Mouse (Mus musculus) embryonic facial prominence, embryonic 13.5 days (tissue): ENCODE data around the gene Mid1. TPM values are rescaled to one million over a fixed set of nuclear protein-coding genes. Genes with fewer than 3 reads are reported as not detected.
A peak's percentile ranks its signal among the peaks of the same experiment; 100 is the strongest.
"Not testable (repeated sequence)": the region's sequence is repeated elsewhere in the genome, so short reads cannot be mapped to it uniquely, and the experiment has no call there.

Experiments used
- ATAC-seq: fragments of 200-750 bp; cut with Nextera tagmentation; 2 replicates; pipeline ENCODE4 v1.8.0; 2017; ENCODE audit warnings: low read depth; ENCODE audit not compliant: insufficient number of reproducible peaks, insufficient read depth, low FRiP score, low TSS enrichment
- H3K27ac ChIP-seq: fragments of 300-500 bp; sonication (generic); 2 replicates; pipeline ENCODE4 v1.5.1; 2015; ENCODE audit warnings: moderate library complexity, mild to moderate bottlenecking, inconsistent platforms
- H3K27me3 ChIP-seq: fragments of 300-500 bp; sonication (generic); 2 replicates; pipeline ENCODE4 v1.6.1; 2015; ENCODE audit warnings: mild to moderate bottlenecking, inconsistent platforms
- H3K36me3 ChIP-seq: fragments of 300-500 bp; sonication (generic); 2 replicates; pipeline ENCODE4 v1.6.1; 2015; ENCODE audit warnings: mild to moderate bottlenecking, inconsistent platforms
- H3K4me1 ChIP-seq: fragments of 300-500 bp; sonication (generic); 2 replicates; pipeline ENCODE4 v1.6.1; 2015; ENCODE audit warnings: inconsistent platforms
- H3K4me2 ChIP-seq: fragments of 300-500 bp; sonication (generic); 2 replicates; pipeline ENCODE4 v1.6.1; 2015; ENCODE audit warnings: moderate library complexity, mild to moderate bottlenecking, inconsistent platforms
- H3K4me3 ChIP-seq: fragments of 300-500 bp; sonication (generic); 2 replicates; pipeline ENCODE4 v1.5.1; 2015; ENCODE audit warnings: mild to moderate bottlenecking, inconsistent platforms
- H3K9ac ChIP-seq: fragments of 300-500 bp; sonication (generic); 2 replicates; pipeline ENCODE4 v1.6.1; 2015; ENCODE audit warnings: mild to moderate bottlenecking, inconsistent platforms
- H3K9me3 ChIP-seq: fragments of 300-500 bp; sonication (generic); 2 replicates; pipeline ENCODE4 v1.6.1; 2016; ENCODE audit warnings: inconsistent platforms
- WGBS: fragments of 180-500 bp; shearing (Covaris S2); methylation state at CpG from one replicate; pipeline ENCODE4 v1.1.7; 2015; ENCODE audit warnings: mixed read lengths; 5-methylcytosine and 5-hydroxymethylcytosine counted together
- polyA plus RNA-seq: library from polyadenylated mRNA; unstranded; fragments of >200 nt; fragmentation: Nextera tagmentation; extraction: Ambion mirVana; gene quantifications from 2 replicates; pipeline ENCODE4 v1.2.1, GENCODE M21; 2015

The Mid1 gene
- polyA plus RNA-seq, 1 experiment from 2014 or later = 9.2 TPM

- H3K27ac ChIP-seq = 0 out of 2 replicates have a peak overlapping the region, but pooled peaks have one; percentile 0
- not testable (repeated sequence) for H3K4me3 ChIP-seq
- WGBS = 61% methylated on average over 27 of the region's 27 CpGs
Measured at GRCm38 (mm10) chrX:170017333-170018245, 332.6 kb downstream of the Mid1 start.

GRCm38 (mm10) chrX:170018571-170019218, 333.7 kb downstream of the Mid1 start:
- H3K4me2 ChIP-seq, H3K27ac ChIP-seq, H3K4me1 ChIP-seq, H3K9ac ChIP-seq, H3K27me3 ChIP-seq, H3K4me3 ChIP-seq: not testable (repeated sequence)
- 86% methylated on average over 66 of the region's 66 CpGs for WGBS
- peaks cover 46% of the 10 kb centered on the region for H3K36me3 ChIP-seq
- peaks cover 35% of the 10 kb centered on the region for H3K9me3 ChIP-seq
- peak; percentile 91 for ATAC-seq

More at GRCm38 (mm10) chrX:170017333-170018245, 332.6 kb downstream of the Mid1 start:
- peak; percentile 77 for ATAC-seq
- H3K9me3 ChIP-seq = peaks cover 35% of the 10 kb centered on the region
- H3K4me1 ChIP-seq, H3K9ac ChIP-seq, H3K27me3 ChIP-seq: not testable (repeated sequence)
- peaks cover 46% of the 10 kb centered on the region for H3K36me3 ChIP-seq
- peak overlapping the region; percentile 1; the same call in 1 of the 2 replicates for H3K4me2 ChIP-seq

GRCm38 (mm10) chrX:170019219-170019953, 334.4 kb downstream of the Mid1 start:
- not testable (repeated sequence) for H3K27ac ChIP-seq, H3K27me3 ChIP-seq, H3K9ac ChIP-seq, H3K4me2 ChIP-seq, H3K4me3 ChIP-seq, H3K4me1 ChIP-seq
- WGBS = 86% methylated on average over 30 of the region's 30 CpGs
- Histone ChIP-seq H3K36me3 (peaks cover 43% of the 10 kb centered on the region), H3K9me3 (peaks cover 32% of the 10 kb centered on the region)
- peak; percentile 59 for ATAC-seq

- peaks cover 32% of the 10 kb centered on the region for H3K9me3 ChIP-seq
- not testable (repeated sequence) for H3K27me3 ChIP-seq, H3K9ac ChIP-seq, ATAC-seq, H3K4me3 ChIP-seq, H3K4me1 ChIP-seq, H3K27ac ChIP-seq, H3K4me2 ChIP-seq
- WGBS = 60% methylated on average over 14 of the region's 14 CpGs
- H3K36me3 ChIP-seq = peaks cover 43% of the 10 kb centered on the region
Measured at GRCm38 (mm10) chrX:170019954-170020689, 335.1 kb downstream of the Mid1 start.

GRCm38 (mm10) chrX:170020690-170021050, 335.7 kb downstream of the Mid1 start:
- H3K4me1 ChIP-seq, H3K4me3 ChIP-seq, H3K27ac ChIP-seq, H3K4me2 ChIP-seq, ATAC-seq, H3K9ac ChIP-seq, H3K27me3 ChIP-seq: not testable (repeated sequence)
- peaks cover 43% of the 10 kb centered on the region for H3K36me3 ChIP-seq
- 51% methylated on average over 9 of the region's 9 CpGs for WGBS
- peaks cover 32% of the 10 kb centered on the region for H3K9me3 ChIP-seq

- not testable (repeated sequence) for H3K27me3 ChIP-seq, H3K4me3 ChIP-seq, ATAC-seq, H3K27ac ChIP-seq, H3K9ac ChIP-seq, H3K4me1 ChIP-seq, H3K4me2 ChIP-seq
- peaks cover 41% of the 10 kb centered on the region for H3K36me3 ChIP-seq
- H3K9me3 ChIP-seq = peaks cover 32% of the 10 kb centered on the region
- 77% methylated on average over 12 of the region's 12 CpGs for WGBS
Measured at GRCm38 (mm10) chrX:170021205-170021604, 336.2 kb downstream of the Mid1 start.

- 52% methylated on average over 15 of the region's 15 CpGs for WGBS
- ATAC-seq = not testable (repeated sequence)
Measured at GRCm38 (mm10) chrX:170021750-170022461, 336.9 kb downstream of the Mid1 start.

More at GRCm38 (mm10) chrX:170021750-170022461, 336.9 kb downstream of the Mid1 start:
- not testable (repeated sequence) for H3K4me3 ChIP-seq, H3K9ac ChIP-seq, H3K4me1 ChIP-seq, H3K27me3 ChIP-seq, H3K4me2 ChIP-seq, H3K27ac ChIP-seq
- H3K9me3 ChIP-seq = peaks cover 32% of the 10 kb centered on the region
- peaks cover 37% of the 10 kb centered on the region for H3K36me3 ChIP-seq

Other genes starting within 250 kb of the Mid1 start
- gene 4933400A11Rik, start 94.4 kb downstream of the Mid1 start, polyA plus RNA-seq = 0.39 and 0.51 TPM in 2 replicates